Mouse (Mus musculus): ENCODE results near the gene Flt4. TPM values are rescaled to one million over a fixed set of nuclear protein-coding genes. Genes with fewer than 3 reads are reported as not detected.

Gene Flt4
- total and polyA plus RNA-seq, 3 experiments, result 0.06 to 0.17 TPM; not detected in 1

- H3K4me3 ChIP-seq (replicated peaks in 1 of 3; ENCODE audit: low read depth in 2 of 3, low read length in 2 of 3, poor library complexity in 1 of 3), result no peak overlapping the region
- no peak overlapping the region for H3K9ac ChIP-seq (ENCODE audit: insufficient read depth, low read depth)
- in situ Hi-C loops (cut with MboI; ENCODE audit: low pct_ligation_motif_present, low pct_unique_long_range_greater_than_20kb, low sequenced_read_pairs) (no loop called here), dilution Hi-C loops (cut with MboI; ENCODE audit: extremely low pct_ligation_motif_present, extremely low pct_unique_long_range_greater_than_20kb, low sequenced_read_pairs) (no loop called here)
- no peak overlapping the region for H3K27ac ChIP-seq (ENCODE audit: insufficient read depth, low read depth)
- H3K27me3 ChIP-seq (replicated peaks), result peaks cover 3% of the 10 kb centered on the region
- no peaks in the 10 kb centered on the region for H3K9me3 ChIP-seq (replicated peaks; ENCODE audit: low read length)
- no peak for DNase-seq (ENCODE audit: extremely low read depth)
- no peak overlapping the region for H3K4me2 ChIP-seq (ENCODE audit: insufficient read depth, low read depth, poor library complexity, severe bottlenecking)
- TF ChIP-seq CTCF (conservative IDR thresholded peaks at IDR 0.05 in 1 of 2, IDR thresholded peaks at IDR 0.05 in 1 of 2; ENCODE audit: low read depth in 2 of 2, low read length in 2 of 2) (peak in 1 of 2 experiments; percentile 63; a peak in 2 of 4 replicates), RAD21 (IDR thresholded peaks at IDR 0.05; ENCODE audit: low read depth, low read length) (peak; percentile 21), MXI1 (IDR thresholded peaks at IDR 0.05; ENCODE audit: low read depth, low read length) (no peak), JUN (IDR thresholded peaks at IDR 0.05; ENCODE audit: insufficient read depth, low read depth, low read length) (no peak)
- H3K79me2 ChIP-seq (replicated peaks; ENCODE audit: control insufficient read depth, extremely low read depth, insufficient read depth, poor library complexity, severe bottlenecking), result no peaks in the 10 kb centered on the region
- peaks cover 2 to 17% of the 10 kb centered on the region in 2 experiments; a peak in 2 of 4 replicates for H3K4me1 ChIP-seq (ENCODE audit: control insufficient read depth in 1 of 2, insufficient read depth in 2 of 2)
- H3K36me3 ChIP-seq (replicated peaks in 1 of 2; ENCODE audit: control insufficient read depth in 1 of 2, insufficient read depth in 1 of 2, low read length in 1 of 2), result peaks cover 0 to 8% of the 10 kb centered on the region in 2 experiments
These were observed 53.3 kb downstream of the Flt4 start for GRCm38 (mm10) chr11:49662292-49662780.

DNA sequence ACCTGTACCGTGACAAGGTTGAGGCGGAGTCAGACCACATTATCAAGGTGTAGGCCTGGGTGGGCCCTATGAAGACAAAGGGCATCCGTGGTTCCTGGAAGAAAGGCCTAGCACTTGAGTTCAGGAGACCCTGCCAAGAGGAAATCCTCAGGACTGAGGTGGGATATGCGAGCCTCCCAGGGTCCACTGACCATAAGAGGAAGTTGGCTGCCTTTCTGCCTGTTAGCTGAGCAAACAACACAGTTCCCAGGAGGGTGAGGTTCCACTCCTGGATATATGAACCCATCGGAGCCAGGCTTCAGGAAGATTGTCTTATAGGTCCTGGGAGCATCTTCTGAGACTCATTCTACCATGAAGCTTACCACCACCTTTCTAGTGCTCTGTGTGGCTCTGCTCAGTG lies 54.2 kb downstream of the Flt4 start, which contains the start of gene Scgb3a1:
Gene Scgb3a1, plus strand, starts transcription at position 301 of the 400 bp plus-strand sequence.
- Histone ChIP-seq H3K4me2 (ENCODE audit: insufficient read depth, low read depth, poor library complexity, severe bottlenecking) (no peak within 1 kb of the TSS), H3K36me3 (replicated peaks in 1 of 2; ENCODE audit: control insufficient read depth in 1 of 2, insufficient read depth in 1 of 2, low read length in 1 of 2) (peaks cover under 1 to 16% of the 10 kb centered on the region in 2 experiments), H3K79me2 (replicated peaks; ENCODE audit: control insufficient read depth, extremely low read depth, insufficient read depth, poor library complexity, severe bottlenecking) (no peaks in the 10 kb centered on the region), H3K27me3 (replicated peaks) (peaks cover 3% of the 10 kb centered on the region), H3K9me3 (replicated peaks; ENCODE audit: low read length) (no peaks in the 10 kb centered on the region), H3K4me3 (replicated peaks in 1 of 3; ENCODE audit: low read depth in 2 of 3, low read length in 2 of 3, poor library complexity in 1 of 3) (no peak within 1 kb of the TSS), H3K9ac (ENCODE audit: insufficient read depth, low read depth) (no peak within 1 kb of the TSS), H3K4me1 (ENCODE audit: control insufficient read depth in 1 of 2, insufficient read depth in 2 of 2) (peaks cover 2 to 17% of the 10 kb centered on the region in 2 experiments; a peak in 2 of 4 replicates), H3K27ac (ENCODE audit: insufficient read depth, low read depth) (no peak within 1 kb of the TSS)
- TF ChIP-seq JUN (IDR thresholded peaks at IDR 0.05; ENCODE audit: insufficient read depth, low read depth, low read length) (no peak), USF2 (conservative IDR thresholded peaks at IDR 0.05; ENCODE audit: low read depth, low read length) (no peak), RAD21 (IDR thresholded peaks at IDR 0.05; ENCODE audit: low read depth, low read length) (no peak), ZNF384 (IDR thresholded peaks at IDR 0.05; ENCODE audit: low read depth, low read length) (no peak), KAT2A (IDR thresholded peaks at IDR 0.05; ENCODE audit: insufficient replicate concordance, low read length) (no peak), TCF12 (IDR thresholded peaks at IDR 0.05; ENCODE audit: low read depth, low read length) (no peak)
- dilution Hi-C loops (cut with MboI; ENCODE audit: extremely low pct_ligation_motif_present, extremely low pct_unique_long_range_greater_than_20kb, low sequenced_read_pairs), result no loop called here
- DNase-seq (ENCODE audit: extremely low read depth), result no peak
- in situ Hi-C loops (cut with MboI; ENCODE audit: low pct_ligation_motif_present, low pct_unique_long_range_greater_than_20kb, low sequenced_read_pairs), result no loop called here

DNA sequence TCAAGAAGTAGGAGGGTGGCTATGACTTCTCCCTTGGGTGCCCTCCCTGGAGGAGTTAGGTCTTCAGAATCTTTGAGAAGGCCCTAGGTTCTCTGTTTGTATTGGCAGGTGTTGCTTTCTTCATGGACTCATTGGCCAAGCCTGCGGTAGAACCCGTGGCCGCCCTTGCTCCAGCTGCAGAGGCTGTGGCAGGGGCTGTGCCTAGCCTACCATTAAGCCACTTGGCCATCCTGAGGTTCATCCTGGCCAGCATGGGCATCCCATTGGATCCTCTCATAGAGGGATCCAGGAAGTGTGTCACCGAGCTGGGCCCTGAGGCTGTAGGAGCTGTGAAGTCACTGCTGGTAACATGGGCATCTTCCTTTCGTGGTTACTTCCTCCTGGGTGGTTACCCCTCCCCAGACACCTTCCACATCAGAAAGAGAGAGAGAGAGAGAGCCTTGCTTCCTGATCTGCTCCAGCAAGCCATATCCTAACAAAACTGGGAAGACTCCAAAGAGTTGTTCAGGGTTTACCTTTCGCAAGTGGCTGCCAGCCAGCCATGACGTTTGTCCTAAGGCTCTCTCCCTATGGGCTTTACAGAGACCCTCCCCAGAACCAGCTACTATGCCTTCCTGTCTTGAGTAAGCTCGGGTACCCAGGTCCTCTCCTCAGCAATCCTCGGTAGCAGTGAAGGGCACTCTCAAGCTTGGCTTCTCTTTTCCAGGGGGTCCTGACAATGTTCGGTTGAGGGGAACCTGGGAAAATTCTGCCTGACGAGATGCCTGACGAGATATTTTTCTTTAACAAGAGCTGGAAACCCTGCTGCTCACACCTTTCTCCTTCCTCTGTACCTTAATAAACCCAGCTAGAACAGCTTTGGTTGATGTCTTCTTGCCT lies 55.4 kb downstream of the Flt4 start:
- Histone ChIP-seq H3K4me3 (replicated peaks in 1 of 3; ENCODE audit: low read depth in 2 of 3, low read length in 2 of 3, poor library complexity in 1 of 3) (no peak overlapping the region), H3K27ac (ENCODE audit: insufficient read depth, low read depth) (no peak overlapping the region), H3K79me2 (replicated peaks; ENCODE audit: control insufficient read depth, extremely low read depth, insufficient read depth, poor library complexity, severe bottlenecking) (no peaks in the 10 kb centered on the region), H3K4me1 (ENCODE audit: control insufficient read depth in 1 of 2, insufficient read depth in 2 of 2) (peaks cover 2 to 17% of the 10 kb centered on the region in 2 experiments; a peak in 2 of 4 replicates), H3K9ac (ENCODE audit: insufficient read depth, low read depth) (no peak overlapping the region), H3K27me3 (replicated peaks) (peaks cover 3% of the 10 kb centered on the region), H3K36me3 (replicated peaks in 1 of 2; ENCODE audit: control insufficient read depth in 1 of 2, insufficient read depth in 1 of 2, low read length in 1 of 2) (peaks cover 8 to 27% of the 10 kb centered on the region in 2 experiments), H3K9me3 (replicated peaks; ENCODE audit: low read length) (no peaks in the 10 kb centered on the region), H3K4me2 (ENCODE audit: insufficient read depth, low read depth, poor library complexity, severe bottlenecking) (no peak overlapping the region)
- DNase-seq (ENCODE audit: extremely low read depth), result no peak
- dilution Hi-C loops (cut with MboI; ENCODE audit: extremely low pct_ligation_motif_present, extremely low pct_unique_long_range_greater_than_20kb, low sequenced_read_pairs) (no loop called here), in situ Hi-C loops (cut with MboI; ENCODE audit: low pct_ligation_motif_present, low pct_unique_long_range_greater_than_20kb, low sequenced_read_pairs) (no loop called here)
- no peak for TF ChIP-seq ZMIZ1 (IDR thresholded peaks at IDR 0.05; ENCODE audit: low read depth, low read length)
- TF ChIP-seq USF2 (conservative IDR thresholded peaks at IDR 0.05; ENCODE audit: low read depth, low read length), result no peak
- no peak for TF ChIP-seq USF1 (IDR thresholded peaks at IDR 0.05; ENCODE audit: low read depth, low read length)
- no peak for TF ChIP-seq NRF1 (IDR thresholded peaks at IDR 0.05; ENCODE audit: low read depth, low read length)
- TF ChIP-seq ETS1 (conservative IDR thresholded peaks at IDR 0.05; ENCODE audit: low read depth, low read length), result no peak
- no peak for TF ChIP-seq POLR2A (IDR thresholded peaks at IDR 0.05; ENCODE audit: low read depth, low read length)
- TF ChIP-seq ZC3H11A (IDR thresholded peaks at IDR 0.05; ENCODE audit: low read depth, low read length), result no peak
- TF ChIP-seq E2F4 (IDR thresholded peaks at IDR 0.05; ENCODE audit: insufficient replicate concordance, low read depth, low read length), result no peak
- TF ChIP-seq KAT2A (IDR thresholded peaks at IDR 0.05; ENCODE audit: insufficient replicate concordance, low read length), result no peak
- TF ChIP-seq RCOR1 (conservative IDR thresholded peaks at IDR 0.05; ENCODE audit: low read depth, low read length), result no peak
- TF ChIP-seq TCF12 (IDR thresholded peaks at IDR 0.05; ENCODE audit: low read depth, low read length), result no peak
- TF ChIP-seq ZKSCAN1 (IDR thresholded peaks at IDR 0.05; ENCODE audit: borderline replicate concordance, low read depth, low read length), result no peak
- TF ChIP-seq MAX (IDR thresholded peaks at IDR 0.05; ENCODE audit: low read length), result no peak
- TF ChIP-seq CHD2 (IDR thresholded peaks at IDR 0.05; ENCODE audit: low read length), result no peak
- no peak for TF ChIP-seq SMC3 (IDR thresholded peaks at IDR 0.05; ENCODE audit: low read depth, low read length)
- TF ChIP-seq RAD21 (IDR thresholded peaks at IDR 0.05; ENCODE audit: low read depth, low read length), result no peak
- no peak for TF ChIP-seq POLR2AphosphoS2 (IDR thresholded peaks at IDR 0.05; ENCODE audit: low read depth, low read length)
- no peak for TF ChIP-seq UBTF (IDR thresholded peaks at IDR 0.05; ENCODE audit: low read depth, low read length)
